Mouse (Mus musculus) bone marrow, adult 2 months (tissue): ENCODE results near the gene Tcp10c. TPM values are rescaled to one million over a fixed set of nuclear protein-coding genes. Genes with fewer than 3 reads are reported as not detected.
"Not testable (repeated sequence)": the region's sequence is repeated elsewhere in the genome, so short reads cannot be mapped to it uniquely, and the experiment has no call there.

ENCODE experiments used
- H3K27ac ChIP-seq: fragments of 200-500 bp; 2 replicates; pipeline ENCODE4 v1.5.1; 2012; ENCODE audit warnings: low read depth, mild to moderate bottlenecking, control low read depth, inconsistent platforms, low read length; ENCODE audit not compliant: control insufficient read depth, poor library complexity, insufficient read depth
- H3K4me1 ChIP-seq: fragments of 200-500 bp; 2 replicates; pipeline ENCODE4 v1.6.1; 2011; ENCODE audit warnings: low read length; ENCODE audit not compliant: control insufficient read depth, insufficient read depth
- H3K4me3 ChIP-seq: fragments of 200-500 bp; replicated peaks from 2 replicates; pipeline ENCODE3; 2011; ENCODE audit warnings: mild to moderate bottlenecking, low read depth, low read length, control low read depth; ENCODE audit not compliant: control insufficient read depth
- WGBS: fragments of 180-500 bp; shearing (Covaris S2); methylation state at CpG from one replicate; pipeline ENCODE4 v1.1.7; 2018; 5-methylcytosine and 5-hydroxymethylcytosine counted together
- polyA plus RNA-seq: library from polyadenylated mRNA; stranded (reverse); fragments of >200 nt; gene quantifications from 2 replicates; pipeline ENCODE4 v1.2.4, GENCODE M21; 2011; ENCODE audit warnings: low replicate concordance; ENCODE audit not compliant: missing spikeins, insufficient read depth, insufficient read length

The Tcp10c gene
- not detected in 2 replicates for polyA plus RNA-seq

- 84% methylated on average over 4 of the region's 4 CpGs for WGBS
- H3K4me3 ChIP-seq, H3K4me1 ChIP-seq, H3K27ac ChIP-seq: not testable (repeated sequence)
Observed at GRCm38 (mm10) chr17:13354521-13354920, at the start of gene Tcp10c. Gene Tcp10c (plus strand): TSS chr17:13354572.

- not testable (repeated sequence) for H3K4me3 ChIP-seq, H3K4me1 ChIP-seq, H3K27ac ChIP-seq
- 75% methylated on average over 5 of the region's 6 CpGs for WGBS
Observed at GRCm38 (mm10) chr17:13307852-13308251, 46.5 kb upstream of the Tcp10c start.

- WGBS = 83% methylated on average over 5 of the region's 5 CpGs
Observed at GRCm38 (mm10) chr17:13308344-13308743, 46.0 kb upstream of the Tcp10c start.

GRCm38 (mm10) chr17:13308746-13309145, 45.6 kb upstream of the Tcp10c start:
- not testable (repeated sequence) for H3K4me3 ChIP-seq, H3K4me1 ChIP-seq, H3K27ac ChIP-seq
- 80% methylated on average over 4 of the region's 4 CpGs for WGBS

More at GRCm38 (mm10) chr17:13308344-13308743, 46.0 kb upstream of the Tcp10c start:
- not testable (repeated sequence) for H3K27ac ChIP-seq, H3K4me1 ChIP-seq, H3K4me3 ChIP-seq

GRCm38 (mm10) chr17:13309182-13309631, 45.2 kb upstream of the Tcp10c start:
- not testable (repeated sequence) for H3K4me3 ChIP-seq, H3K4me1 ChIP-seq, H3K27ac ChIP-seq
- WGBS = 82% methylated on average over 10 of the region's 10 CpGs

- H3K4me1 ChIP-seq, H3K27ac ChIP-seq, H3K4me3 ChIP-seq: not testable (repeated sequence)
- WGBS = 75% methylated on average over 4 of the region's 4 CpGs
Observed at GRCm38 (mm10) chr17:13329967-13330366, 24.4 kb upstream of the Tcp10c start.

GRCm38 (mm10) chr17:13331179-13331578, 23.2 kb upstream of the Tcp10c start:
- not testable (repeated sequence) for H3K4me1 ChIP-seq, H3K27ac ChIP-seq, H3K4me3 ChIP-seq
- WGBS = 70% methylated on average over 4 of the region's 4 CpGs

- not testable (repeated sequence) for H3K4me1 ChIP-seq, H3K4me3 ChIP-seq
- WGBS = 82% methylated on average over 8 of the region's 8 CpGs
Observed at GRCm38 (mm10) chr17:13332496-13332895, 21.9 kb upstream of the Tcp10c start.

GRCm38 (mm10) chr17:13336979-13337749, 17.2 kb upstream of the Tcp10c start:
- not testable (repeated sequence) for H3K27ac ChIP-seq, H3K4me3 ChIP-seq, H3K4me1 ChIP-seq
- 63% methylated on average over 9 of the region's 9 CpGs for WGBS

More at GRCm38 (mm10) chr17:13332496-13332895, 21.9 kb upstream of the Tcp10c start:
- not testable (repeated sequence) for H3K27ac ChIP-seq

- WGBS = 65% methylated on average over 1 of the region's 1 CpGs
Observed at GRCm38 (mm10) chr17:13337931-13338330, 16.4 kb upstream of the Tcp10c start.

GRCm38 (mm10) chr17:13340071-13340470, 14.3 kb upstream of the Tcp10c start:
- H3K4me3 ChIP-seq, H3K4me1 ChIP-seq, H3K27ac ChIP-seq: not testable (repeated sequence)
- WGBS = 75% methylated on average over 1 of the region's 1 CpGs

More at GRCm38 (mm10) chr17:13337931-13338330, 16.4 kb upstream of the Tcp10c start:
- not testable (repeated sequence) for H3K4me3 ChIP-seq, H3K4me1 ChIP-seq, H3K27ac ChIP-seq

- no CpG with 5 or more reads among the region's 4 CpGs for WGBS
- not testable (repeated sequence) for H3K27ac ChIP-seq, H3K4me3 ChIP-seq, H3K4me1 ChIP-seq
Observed at GRCm38 (mm10) chr17:13345923-13346322, 8.4 kb upstream of the Tcp10c start.

GRCm38 (mm10) chr17:13349563-13349962, 4.8 kb upstream of the Tcp10c start:
- not testable (repeated sequence) for H3K4me1 ChIP-seq, H3K4me3 ChIP-seq, H3K27ac ChIP-seq
- 57% methylated on average over 5 of the region's 5 CpGs for WGBS

GRCm38 (mm10) chr17:13353249-13353648, 1.1 kb upstream of the Tcp10c start:
- not testable (repeated sequence) for H3K4me1 ChIP-seq, H3K4me3 ChIP-seq, H3K27ac ChIP-seq
- 81% methylated on average over 8 of the region's 8 CpGs for WGBS
